Mouse (Mus musculus): ENCODE measurements around the gene Ccdc33. TPM values are rescaled to one million over a fixed set of nuclear protein-coding genes. Genes with fewer than 3 reads are reported as not detected.
A peak's percentile ranks its signal among the peaks of the same experiment; 100 is the strongest.

Gene Ccdc33
- polyA plus RNA-seq (2015; fragmentation: Nextera tagmentation; extraction: Ambion mirVana), result 0.34 TPM in 1 of 2 replicates, not detected in the other

DNA sequence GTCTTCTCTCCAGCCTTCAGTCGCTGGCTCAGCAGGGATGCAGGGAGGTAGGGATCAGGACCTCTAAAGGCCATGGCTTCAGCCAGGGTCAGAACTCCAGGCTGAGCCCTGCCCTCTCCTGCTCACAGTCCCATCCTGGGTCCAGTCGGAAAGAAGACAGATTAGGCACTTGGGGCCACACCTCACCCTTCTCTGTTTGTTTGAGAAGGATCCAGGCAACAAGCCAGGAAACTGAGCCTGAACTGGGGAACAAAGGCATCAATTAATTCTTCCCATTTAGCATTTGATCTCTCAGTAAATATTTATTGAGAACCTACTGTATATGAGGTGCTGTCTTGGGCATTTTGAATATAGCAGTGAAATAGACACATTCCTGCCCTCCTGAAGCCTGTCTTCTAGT lies at the start of gene Ccdc33:
Gene Ccdc33, minus strand, starts transcription at position 153 of the 400 bp plus-strand sequence.
- Histone ChIP-seq H3K27ac (no peak within 1 kb of the TSS), H3K4me1 (replicated peaks) (peaks cover 24% of the 10 kb centered on the region), H3K9me3 (replicated peaks) (no peaks in the 10 kb centered on the region), H3K9ac (no peak within 1 kb of the TSS), H3K4me2 (no peak within 1 kb of the TSS), H3K27me3 (peaks cover 37% of the 10 kb centered on the region), H3K4me3 (no peak within 1 kb of the TSS), H3K36me3 (no peaks in the 10 kb centered on the region)
- ATAC-seq (replicated peaks; ENCODE audit: insufficient number of reproducible peaks, insufficient read depth, low FRiP score, low read depth), result no peak
- WGBS, result 32% methylated on average over 2 of the region's 2 CpGs

GRCm38 (mm10) chr9:58165779-58166178 lies 47.2 kb upstream of the Ccdc33 start:
- no peaks in the 10 kb centered on the region for H3K36me3 ChIP-seq
- H3K4me3 ChIP-seq, result no peak overlapping the region
- WGBS, result 84% methylated on average over 1 of the region's 1 CpGs
- no peaks in the 10 kb centered on the region for H3K4me1 ChIP-seq (replicated peaks)
- H3K9me3 ChIP-seq (replicated peaks), result no peaks in the 10 kb centered on the region
- H3K27me3 ChIP-seq, result no peaks in the 10 kb centered on the region
- no peak overlapping the region for H3K9ac ChIP-seq
- no peak overlapping the region for H3K27ac ChIP-seq
- no peak for ATAC-seq (replicated peaks; ENCODE audit: insufficient number of reproducible peaks, insufficient read depth, low FRiP score, low read depth)
- no peak overlapping the region for H3K4me2 ChIP-seq

DNA sequence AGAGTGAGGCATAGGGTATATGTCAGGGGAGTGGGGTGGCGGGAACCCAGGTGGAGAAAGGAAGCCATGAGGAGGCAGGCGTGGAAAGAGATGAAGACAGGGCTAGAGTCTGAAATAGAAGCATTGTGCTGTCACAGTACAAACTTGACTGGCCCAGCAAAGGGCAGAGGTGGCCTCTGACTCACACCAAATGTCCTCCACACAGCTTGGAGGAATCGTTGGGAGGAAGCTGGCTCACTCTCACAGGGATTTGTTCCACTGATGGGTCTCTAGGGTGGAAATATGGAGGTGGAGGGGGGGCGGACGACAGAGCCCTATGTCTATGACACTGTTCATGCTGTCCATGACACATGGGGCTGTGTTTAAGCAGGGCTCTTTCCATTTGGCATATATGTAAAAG lies 44.5 kb upstream of the Ccdc33 start:
- Histone ChIP-seq H3K4me3 (no peak overlapping the region), H3K4me2 (no peak overlapping the region), H3K27me3 (no peaks in the 10 kb centered on the region), H3K27ac (no peak overlapping the region), H3K36me3 (no peaks in the 10 kb centered on the region), H3K9ac (no peak overlapping the region), H3K4me1 (replicated peaks) (peaks cover 21% of the 10 kb centered on the region), H3K9me3 (replicated peaks) (no peaks in the 10 kb centered on the region)
- 54% methylated on average over 5 of the region's 5 CpGs for WGBS
- no peak for ATAC-seq (replicated peaks; ENCODE audit: insufficient number of reproducible peaks, insufficient read depth, low FRiP score, low read depth)

DNA sequence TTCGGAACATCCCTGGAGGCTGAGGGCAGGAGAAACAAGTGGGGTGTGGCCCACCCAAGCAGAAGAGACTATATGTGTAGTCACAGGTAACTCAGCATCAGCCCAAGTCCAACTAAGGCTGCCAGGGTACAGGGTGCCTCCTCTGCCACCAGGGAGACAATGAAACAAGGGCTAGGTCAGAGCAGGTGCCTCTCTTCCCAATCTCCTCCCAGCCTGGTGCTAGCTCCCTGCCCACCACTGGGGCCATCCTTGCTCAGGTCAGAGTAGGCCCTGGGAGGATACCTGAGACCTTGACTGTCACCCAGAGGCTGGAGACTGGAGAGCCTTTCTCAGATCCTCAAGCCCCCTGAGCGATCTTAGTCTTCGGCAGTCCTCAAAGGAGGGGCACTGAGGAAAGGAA lies 43.5 kb upstream of the Ccdc33 start:
- no peaks in the 10 kb centered on the region for H3K27me3 ChIP-seq
- no peak overlapping the region for H3K4me2 ChIP-seq
- H3K4me1 ChIP-seq (replicated peaks), result peaks cover 21% of the 10 kb centered on the region
- no peak overlapping the region for H3K4me3 ChIP-seq
- no peaks in the 10 kb centered on the region for H3K9me3 ChIP-seq (replicated peaks)
- H3K36me3 ChIP-seq, result no peaks in the 10 kb centered on the region
- H3K27ac ChIP-seq, result no peak overlapping the region
- no peak overlapping the region for H3K9ac ChIP-seq
- 87% methylated on average over 3 of the region's 3 CpGs for WGBS
- no peak for ATAC-seq (replicated peaks; ENCODE audit: insufficient number of reproducible peaks, insufficient read depth, low FRiP score, low read depth)

DNA sequence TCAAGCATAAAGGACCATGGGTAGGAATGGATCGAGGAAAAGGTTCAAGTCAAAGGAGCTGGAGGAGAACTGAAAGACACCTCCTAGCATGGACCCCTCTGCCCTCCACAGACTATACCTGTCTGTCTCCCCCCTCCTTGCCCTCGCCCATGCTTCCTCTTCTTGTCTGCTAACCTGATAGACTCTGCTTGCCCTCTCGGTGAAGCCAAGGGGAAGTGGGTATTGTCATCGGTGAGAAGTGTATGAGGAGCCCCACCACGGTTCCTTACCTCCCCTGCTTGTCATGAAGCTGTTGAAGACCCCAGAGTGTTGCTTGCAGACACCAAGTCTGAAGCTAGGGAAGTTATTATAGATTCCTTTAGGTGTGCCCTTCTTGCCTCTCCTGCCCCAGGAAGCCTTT lies 41.7 kb upstream of the Ccdc33 start:
- no peak overlapping the region for H3K4me3 ChIP-seq
- peaks cover 27% of the 10 kb centered on the region for H3K4me1 ChIP-seq (replicated peaks)
- no peaks in the 10 kb centered on the region for H3K9me3 ChIP-seq (replicated peaks)
- no peak overlapping the region for H3K4me2 ChIP-seq
- H3K27me3 ChIP-seq, result no peaks in the 10 kb centered on the region
- H3K9ac ChIP-seq, result no peak overlapping the region
- no peaks in the 10 kb centered on the region for H3K36me3 ChIP-seq
- H3K27ac ChIP-seq, result peak overlapping the region; percentile 84
- 56% methylated on average over 5 of the region's 5 CpGs for WGBS
- ATAC-seq (replicated peaks; ENCODE audit: insufficient number of reproducible peaks, insufficient read depth, low FRiP score, low read depth), result no peak

GRCm38 (mm10) chr9:58159855-58160254 lies 41.2 kb upstream of the Ccdc33 start:
- ATAC-seq (replicated peaks; ENCODE audit: insufficient number of reproducible peaks, insufficient read depth, low FRiP score, low read depth), result 0 out of 2 replicates have a peak, but pooled peaks have one; percentile 37
- H3K27me3 ChIP-seq, result no peaks in the 10 kb centered on the region
- peak overlapping the region; percentile 84 for H3K27ac ChIP-seq
- H3K36me3 ChIP-seq, result no peaks in the 10 kb centered on the region
- H3K9ac ChIP-seq, result no peak overlapping the region
- H3K4me2 ChIP-seq, result no peak overlapping the region
- no peak overlapping the region for H3K4me3 ChIP-seq
- no peaks in the 10 kb centered on the region for H3K9me3 ChIP-seq (replicated peaks)
- 18% methylated on average over 4 of the region's 4 CpGs for WGBS
- peaks cover 32% of the 10 kb centered on the region for H3K4me1 ChIP-seq (replicated peaks)

DNA sequence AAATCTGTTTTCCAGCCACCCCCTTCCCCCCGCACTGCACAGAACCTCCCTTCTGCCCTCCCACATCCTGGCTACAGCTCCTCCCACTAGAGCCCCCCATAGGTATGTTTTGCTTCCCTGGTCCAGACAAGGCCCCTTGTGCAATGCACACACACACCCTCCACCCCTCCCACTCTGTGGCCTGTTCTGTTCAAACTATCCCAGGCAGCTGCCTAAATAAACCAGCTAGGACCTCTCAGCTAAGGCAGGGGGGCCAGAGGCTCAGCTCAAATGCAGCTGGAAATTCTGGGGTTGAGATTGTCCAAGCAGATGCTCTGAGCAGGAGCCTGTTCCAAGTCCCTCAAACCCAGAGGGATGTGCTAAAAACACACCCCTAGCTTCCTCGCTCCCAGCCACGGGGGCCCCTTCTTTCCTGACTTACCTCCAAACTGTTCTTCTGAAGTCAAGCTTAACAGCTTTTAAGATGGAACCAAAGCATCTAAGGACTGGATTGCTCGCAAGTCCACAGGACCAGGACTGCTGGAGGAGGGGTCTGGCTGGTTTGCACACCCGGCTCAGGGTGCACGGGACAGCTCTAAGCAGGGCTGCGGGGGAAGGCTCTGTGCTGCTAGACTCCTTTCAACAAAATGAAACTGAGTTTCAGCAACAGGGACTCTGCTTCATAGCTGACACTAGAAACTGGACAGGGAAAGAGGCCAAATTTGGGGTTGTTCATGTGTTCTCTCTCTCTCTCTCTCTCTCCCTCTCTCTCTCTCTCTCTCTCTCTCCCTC lies 40.1 kb upstream of the Ccdc33 start:
- WGBS, result 25% methylated on average over 7 of the region's 7 CpGs
- H3K27ac ChIP-seq, result peak overlapping the region; percentile 84
- no peaks in the 10 kb centered on the region for H3K9me3 ChIP-seq (replicated peaks)
- no peaks in the 10 kb centered on the region for H3K27me3 ChIP-seq
- H3K4me3 ChIP-seq, result peak overlapping the region; percentile 27; the same call in 1 of the 2 replicates
- no peak overlapping the region for H3K9ac ChIP-seq
- peaks cover 35% of the 10 kb centered on the region for H3K4me1 ChIP-seq (replicated peaks)
- peak overlapping the region; percentile 52 for H3K4me2 ChIP-seq
- H3K36me3 ChIP-seq, result no peaks in the 10 kb centered on the region
- ATAC-seq (replicated peaks; ENCODE audit: insufficient number of reproducible peaks, insufficient read depth, low FRiP score, low read depth), result peak; percentile 60

- ATAC-seq (replicated peaks; ENCODE audit: insufficient number of reproducible peaks, insufficient read depth, low FRiP score, low read depth), result no peak
- Histone ChIP-seq H3K9me3 (replicated peaks) (no peaks in the 10 kb centered on the region), H3K27me3 (no peaks in the 10 kb centered on the region), H3K9ac (0 out of 2 replicates have a peak overlapping the region, but pooled peaks have one; percentile 11), H3K27ac (peak overlapping the region; percentile 84), H3K4me2 (peak overlapping the region; percentile 52), H3K36me3 (no peaks in the 10 kb centered on the region), H3K4me1 (replicated peaks) (peaks cover 35% of the 10 kb centered on the region), H3K4me3 (peak overlapping the region; percentile 27)
- WGBS, result 76% methylated on average over 13 of the region's 13 CpGs
These were observed 39.2 kb upstream of the Ccdc33 start for GRCm38 (mm10) chr9:58157838-58158237.

GRCm38 (mm10) chr9:58156819-58157560 lies 38.4 kb upstream of the Ccdc33 start:
- no peaks in the 10 kb centered on the region for H3K27me3 ChIP-seq
- H3K4me1 ChIP-seq (replicated peaks), result peaks cover 35% of the 10 kb centered on the region
- H3K4me2 ChIP-seq, result peak overlapping the region; percentile 52; the same call in 1 of the 2 replicates
- H3K9ac ChIP-seq, result no peak overlapping the region
- H3K36me3 ChIP-seq, result no peaks in the 10 kb centered on the region
- no peak overlapping the region for H3K27ac ChIP-seq
- no peaks in the 10 kb centered on the region for H3K9me3 ChIP-seq (replicated peaks)
- ATAC-seq (replicated peaks; ENCODE audit: insufficient number of reproducible peaks, insufficient read depth, low FRiP score, low read depth), result no peak
- 87% methylated on average over 22 of the region's 22 CpGs for WGBS
- no peak overlapping the region for H3K4me3 ChIP-seq

DNA sequence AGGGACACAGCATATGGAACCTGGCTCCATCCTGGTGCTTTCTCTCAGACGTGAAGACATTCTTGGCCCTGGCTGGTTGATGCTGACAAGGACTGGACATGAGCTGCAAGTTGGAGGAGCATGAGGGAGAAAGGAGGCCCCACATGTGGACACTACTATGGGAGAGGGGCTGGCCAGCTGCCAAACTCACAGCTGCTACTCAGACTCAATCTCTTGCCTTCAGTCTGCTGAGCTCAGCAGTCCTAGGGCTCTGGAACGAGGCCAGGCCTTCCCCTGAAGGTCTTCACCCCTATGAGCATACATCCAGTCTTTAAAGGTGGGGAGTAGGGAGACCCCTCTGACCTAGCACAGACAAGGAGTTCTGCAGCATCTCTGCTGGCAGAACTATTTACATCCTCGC lies 36.7 kb upstream of the Ccdc33 start:
- Histone ChIP-seq H3K4me2 (no peak overlapping the region), H3K36me3 (no peaks in the 10 kb centered on the region), H3K27ac (no peak overlapping the region), H3K9me3 (replicated peaks) (no peaks in the 10 kb centered on the region), H3K4me1 (replicated peaks) (peaks cover 33% of the 10 kb centered on the region), H3K4me3 (no peak overlapping the region), H3K9ac (no peak overlapping the region), H3K27me3 (no peaks in the 10 kb centered on the region)
- WGBS, result 30% methylated on average over 3 of the region's 3 CpGs
- peak; percentile 20; the same call in 1 of the 2 replicates for ATAC-seq (replicated peaks; ENCODE audit: insufficient number of reproducible peaks, insufficient read depth, low FRiP score, low read depth)

DNA sequence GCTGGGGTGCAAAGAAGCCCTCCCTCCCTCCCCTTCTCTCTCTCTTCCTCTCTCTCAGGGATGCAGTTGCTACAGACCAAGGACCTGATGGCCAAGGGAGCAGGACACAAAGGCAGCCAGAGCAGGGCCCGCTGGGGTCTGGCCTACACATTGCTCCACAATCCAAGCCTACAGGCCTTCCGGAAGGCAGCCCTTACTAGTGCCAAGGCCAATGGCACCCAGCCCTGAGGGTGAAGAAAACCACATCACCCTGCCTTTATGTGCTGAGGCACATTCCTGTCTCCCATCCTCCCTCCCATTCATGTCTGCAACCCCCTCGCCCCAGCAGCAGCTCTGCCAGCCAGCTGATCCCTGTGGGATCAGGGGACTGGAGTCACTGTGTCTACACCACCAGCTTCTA lies 34.5 kb upstream of the Ccdc33 start:
- ATAC-seq (replicated peaks; ENCODE audit: insufficient number of reproducible peaks, insufficient read depth, low FRiP score, low read depth), result no peak; the same call in 1 of the 2 replicates
- Histone ChIP-seq H3K4me2 (no peak overlapping the region), H3K36me3 (no peaks in the 10 kb centered on the region), H3K27me3 (no peaks in the 10 kb centered on the region; the same call in 1 of the 2 replicates), H3K4me3 (no peak overlapping the region), H3K9me3 (replicated peaks) (no peaks in the 10 kb centered on the region), H3K27ac (peak overlapping the region; percentile 53), H3K4me1 (replicated peaks) (peaks cover 15% of the 10 kb centered on the region), H3K9ac (no peak overlapping the region)
- 71% methylated on average over 3 of the region's 3 CpGs for WGBS
